Mouse (Mus musculus) left cerebral cortex, postnatal 36 days (tissue): ENCODE measurements at regions not wholly inside any gene's neighbourhood (a gene's known extent, or its start where the extent isn't known, plus 50 kb on each side); places are given as distances from the start of the nearest gene placed in this dataset.
A peak's percentile ranks its signal among the peaks of the same experiment; 100 is the strongest.
"Not testable (repeated sequence)": the region's sequence is repeated elsewhere in the genome, so short reads cannot be mapped to it uniquely, and the experiment has no call there.

Experiments used
- DNase-seq, 2 experiments: peaks; one replicate each; pipeline ENCODE4 v3.0.0; 2021 to 2022; ENCODE audit warnings: low spot score in 2 of 2, mixed read lengths in 1 of 2
- intact Hi-C: fragments of 180-260 bp; cut with DNase I; formaldehyde crosslinking; loops from one replicate; pipeline ENCODE4 v1.15.1; 2025

GRCm38 (mm10) chr6:140816359-140816758 lies 87.3 kb downstream of the Gm11077 start:
- intact Hi-C loops: no loop called here
- DNase-seq: no peak

- DNase-seq: no peak
- intact Hi-C loops: no loop called here
Measured at GRCm38 (mm10) chr6:140816831-140817230, 87.7 kb downstream of the Gm11077 start.

GRCm38 (mm10) chr6:140819451-140819878 lies 90.4 kb downstream of the Gm11077 start:
- intact Hi-C loops: no loop called here
- no peak for DNase-seq

DNA sequence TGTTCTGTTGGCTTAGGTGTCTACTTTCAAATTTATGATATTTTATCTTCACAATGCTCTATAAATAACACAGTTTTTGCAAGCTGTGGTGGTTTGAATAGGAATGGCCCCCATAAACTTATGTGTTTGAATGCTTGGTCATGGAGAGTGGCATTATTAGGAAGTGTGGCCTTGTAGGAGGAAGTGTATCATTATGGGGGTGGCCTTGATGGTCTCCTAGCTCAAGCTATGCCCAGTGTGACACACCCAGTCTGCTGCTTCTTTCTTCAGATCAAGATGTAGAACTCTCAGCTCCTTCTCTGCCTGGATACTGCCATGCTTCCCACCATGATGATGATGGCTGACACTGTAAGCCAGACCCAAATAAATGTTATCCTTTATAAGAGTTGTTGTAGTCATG lies 97.4 kb downstream of the Gm11077 start:
- no peak for DNase-seq
- intact Hi-C loops: no loop called here

- DNase-seq: no peak
- intact Hi-C loops: no loop called here
Measured at GRCm38 (mm10) chr6:140827651-140828050, 98.6 kb downstream of the Gm11077 start.

GRCm38 (mm10) chr6:140843292-140843991 lies 114.4 kb downstream of the Gm11077 start:
- no peak for DNase-seq
- intact Hi-C loops: no loop called here

DNA sequence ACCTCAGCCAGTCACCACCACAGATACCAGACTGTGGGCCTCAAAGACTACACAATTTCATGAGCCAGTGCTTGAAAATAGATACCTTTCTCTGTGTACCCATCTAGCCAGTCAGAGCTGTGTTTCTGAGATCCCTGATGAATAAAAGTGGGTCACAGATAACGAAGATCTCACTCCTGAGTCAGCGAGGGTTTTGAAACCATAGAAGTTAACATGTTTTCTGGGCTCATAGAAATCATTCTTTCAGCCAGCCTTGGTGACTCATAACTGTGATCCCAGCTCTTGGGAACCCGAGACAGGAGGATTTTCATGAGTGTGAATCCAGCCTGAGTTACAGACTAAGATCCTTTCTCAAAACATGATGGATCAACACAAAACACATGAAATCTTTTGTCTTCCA lies 118.1 kb downstream of the Gm11077 start:
- intact Hi-C loops: no loop called here
- DNase-seq: no peak

- DNase-seq: no peak
- intact Hi-C loops: loop anchor here (10.0 kb wide), 1 partner anchor 88 kb away; no protein-coding TSS in a partner anchor
Measured at GRCm38 (mm10) chr6:140852420-140852819, 123.3 kb downstream of the Gm11077 start.

DNA sequence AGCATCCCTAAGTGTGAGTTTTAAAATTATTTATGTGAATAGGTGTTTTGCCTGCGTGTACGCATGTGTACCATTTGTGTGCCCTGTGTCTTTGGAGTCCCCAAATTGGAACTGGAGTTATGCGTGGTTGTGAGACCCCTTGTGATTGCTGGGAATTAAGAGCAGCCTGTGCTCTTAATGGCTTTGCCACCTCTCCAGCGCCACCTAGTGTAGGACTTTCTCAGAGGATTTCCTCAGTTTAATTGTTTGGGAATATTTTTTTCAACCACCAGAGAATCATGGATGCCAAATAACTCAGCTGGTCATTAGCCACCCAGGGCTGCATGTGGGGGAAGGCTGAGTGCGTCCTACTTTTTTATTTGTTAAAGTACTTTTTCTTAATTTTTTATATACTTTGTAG lies 124.4 kb downstream of the Gm11077 start:
- peak in 1 of 2 experiments; percentile 21 for DNase-seq
- intact Hi-C loops: loop anchor here (10.0 kb wide), 1 partner anchor 89 kb away; no protein-coding TSS in a partner anchor

- intact Hi-C loops: loop anchor here (10.0 kb wide), 1 partner anchor 90 kb away; no protein-coding TSS in a partner anchor
Measured at GRCm38 (mm10) chr6:140854691-140855090, 125.6 kb downstream of the Gm11077 start.

GRCm38 (mm10) chr6:140856468-140857117 lies 127.5 kb downstream of the Gm11077 start:
- DNase-seq: no peak
- intact Hi-C loops: loop anchor here (10.0 kb wide), 1 partner anchor 92 kb away; no protein-coding TSS in a partner anchor

More at GRCm38 (mm10) chr6:140854691-140855090, 125.6 kb downstream of the Gm11077 start:
- no peak for DNase-seq

GRCm38 (mm10) chr6:140857118-140857746 lies 128.1 kb downstream of the Gm11077 start:
- DNase-seq: peak; percentile 51 to 65
- intact Hi-C loops: loop anchor here (10.0 kb wide), 1 partner anchor 92 kb away; no protein-coding TSS in a partner anchor

GRCm38 (mm10) chr6:140869523-140869922 lies 140.4 kb downstream of the Gm11077 start:
- DNase-seq, intact Hi-C loops: not testable (repeated sequence)

- intact Hi-C loops: no loop called here
- no peak for DNase-seq
Measured at GRCm38 (mm10) chr6:140874831-140875230, 145.7 kb downstream of the Gm11077 start.

- DNase-seq: no peak
- intact Hi-C loops: no loop called here
Measured at GRCm38 (mm10) chr6:140883651-140884050, 154.6 kb downstream of the Gm11077 start.

DNA sequence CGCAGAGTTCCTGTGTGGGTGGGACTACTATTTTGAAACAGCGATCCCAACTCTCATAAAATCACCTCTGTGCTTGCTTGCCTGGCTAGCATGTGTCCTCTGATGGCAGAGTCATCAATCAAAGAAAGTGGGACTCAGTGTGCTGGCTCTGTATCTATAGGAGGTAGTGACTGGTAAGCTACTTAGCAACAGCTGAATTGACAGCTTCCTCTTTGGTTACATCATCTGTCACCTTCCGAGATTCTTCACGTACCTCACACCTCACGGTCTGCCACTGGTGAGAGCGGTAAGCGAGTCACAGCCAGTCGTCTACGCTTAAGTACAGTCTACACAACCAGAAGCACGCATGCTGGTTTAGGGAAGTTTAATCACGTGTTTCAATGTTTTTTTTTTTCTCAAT lies 159.5 kb downstream of the Gm11077 start:
- intact Hi-C loops: no loop called here
- DNase-seq: no peak

GRCm38 (mm10) chr6:140890060-140890459 lies 161.0 kb downstream of the Gm11077 start:
- no peak for DNase-seq
- intact Hi-C loops: no loop called here

DNA sequence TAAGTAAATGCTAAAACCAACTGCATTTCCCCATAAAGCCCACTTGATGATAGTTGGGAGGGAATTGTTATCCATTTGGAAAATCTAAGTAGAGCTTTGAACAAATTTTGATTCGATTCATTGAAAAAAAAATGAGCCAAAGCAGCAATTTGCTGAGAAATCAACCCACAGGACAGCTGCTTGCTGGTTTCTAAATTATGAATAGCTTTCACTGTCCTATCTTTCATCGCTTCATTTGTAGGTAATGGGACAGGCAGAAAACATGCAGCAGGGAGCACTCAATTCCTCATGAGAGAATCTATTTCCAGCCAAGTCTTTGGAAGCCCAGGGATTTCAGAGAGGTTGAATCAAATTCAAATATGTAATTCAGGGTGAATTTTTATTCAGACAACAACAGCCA lies 161.5 kb downstream of the Gm11077 start:
- DNase-seq: no peak

DNA sequence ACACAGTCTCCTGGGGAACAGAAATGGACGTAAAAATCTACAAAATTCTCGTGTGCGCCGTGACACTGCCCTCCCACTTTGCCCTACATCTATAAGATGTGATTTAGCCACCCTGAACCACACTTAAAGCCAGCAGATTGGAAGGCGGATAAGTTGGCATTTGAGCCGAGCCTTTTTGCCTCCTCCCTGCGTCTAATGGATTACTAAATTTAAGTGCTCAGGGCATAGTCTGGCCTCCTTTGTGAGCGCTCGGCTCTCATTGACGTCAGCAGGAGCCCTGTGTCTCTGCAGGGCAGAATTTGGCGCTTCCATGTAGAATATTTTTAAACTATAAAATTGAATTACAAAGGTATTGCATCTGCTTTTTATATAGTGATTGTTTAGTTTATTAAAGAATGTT lies 165.4 kb downstream of the Gm11077 start:
- intact Hi-C loops: no loop called here

More for the DNA sequence above, 161.5 kb downstream of the Gm11077 start:
- intact Hi-C loops: no loop called here

DNA sequence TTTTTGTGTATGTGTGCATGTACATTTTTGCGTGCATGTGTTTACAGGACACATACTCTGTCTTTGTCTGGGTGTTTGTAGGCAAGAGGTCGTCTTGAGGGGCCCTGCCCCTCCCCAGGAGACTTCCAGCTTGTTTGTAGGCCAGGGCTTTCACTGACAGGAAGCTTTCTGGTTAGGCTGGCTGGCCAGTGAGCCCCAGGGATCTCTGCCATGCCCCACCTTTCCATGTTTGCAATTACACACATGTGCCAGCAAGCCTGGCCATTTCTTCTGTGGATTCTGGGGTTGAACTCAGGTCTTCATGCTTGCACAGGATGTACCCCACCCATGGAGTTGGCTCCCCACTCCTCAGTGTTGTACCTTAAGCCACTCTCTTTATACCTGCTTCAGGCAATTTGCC lies 166.4 kb downstream of the Gm11077 start:
- intact Hi-C loops: no loop called here
- DNase-seq: no peak

More for the DNA sequence above, 165.4 kb downstream of the Gm11077 start:
- DNase-seq: no peak
